Mouse (Mus musculus): Measurements from ENCODE around the gene Fgf12.

Gene Fgf12

DNA sequence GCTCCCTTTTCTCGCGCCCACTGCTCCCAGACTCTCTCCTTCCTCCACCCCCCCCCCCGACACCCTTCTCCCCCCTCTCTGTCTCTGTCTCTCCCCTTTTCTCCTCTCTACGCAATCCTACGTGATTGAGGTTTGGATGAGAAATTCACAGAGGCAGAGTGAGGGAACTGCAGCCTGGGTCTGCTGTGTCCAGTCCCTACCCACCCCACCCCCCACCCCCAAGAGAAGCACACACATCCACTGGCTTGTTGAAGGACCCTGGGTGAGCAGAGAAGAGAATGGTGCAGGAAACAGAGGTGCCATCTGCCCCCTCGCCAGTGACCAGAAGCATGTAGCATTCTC is 305.8 kb downstream of the Fgf12 start:
- no peak for DNase-seq

DNA sequence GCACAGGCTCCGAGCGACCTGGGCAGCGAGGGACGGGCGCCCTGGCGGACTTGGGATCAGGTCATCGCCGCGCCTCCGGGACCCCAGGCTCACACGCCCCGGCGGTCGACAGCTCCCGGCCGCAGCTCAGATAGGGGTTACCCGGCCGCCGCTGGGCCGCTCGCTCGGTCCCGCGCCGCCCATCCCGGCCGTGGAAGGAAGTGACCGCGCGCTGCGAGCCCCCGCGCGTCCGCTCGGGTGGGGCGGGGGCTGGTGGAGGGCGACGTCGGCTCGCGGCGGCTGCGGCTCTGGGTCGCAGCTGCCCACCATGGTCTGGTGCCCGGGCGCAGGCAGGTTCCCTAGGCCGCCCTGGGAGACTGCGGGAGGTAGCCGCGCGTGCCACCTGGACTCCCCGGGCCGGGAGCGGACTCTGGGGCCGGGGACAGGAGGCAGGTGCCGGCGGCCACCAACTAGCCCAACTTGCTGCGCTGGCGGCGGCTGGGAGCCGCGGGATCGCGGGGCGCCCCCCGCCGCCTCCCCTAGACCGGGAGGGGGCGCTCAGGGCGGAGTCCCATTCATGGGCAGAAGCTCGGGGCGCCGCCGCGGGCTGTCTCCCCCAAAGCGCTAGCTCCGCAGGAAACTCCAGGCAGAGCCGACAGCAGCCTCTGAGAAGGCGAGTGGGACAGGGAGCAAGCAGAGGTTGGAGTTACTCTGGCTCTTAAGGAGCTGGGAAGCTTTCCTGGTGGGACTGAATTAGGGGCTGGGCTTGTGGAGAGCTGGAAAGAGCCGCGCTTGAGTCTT is 306.3 kb downstream of the Fgf12 start:
- peak; percentile 14 to 52 for DNase-seq

DNA sequence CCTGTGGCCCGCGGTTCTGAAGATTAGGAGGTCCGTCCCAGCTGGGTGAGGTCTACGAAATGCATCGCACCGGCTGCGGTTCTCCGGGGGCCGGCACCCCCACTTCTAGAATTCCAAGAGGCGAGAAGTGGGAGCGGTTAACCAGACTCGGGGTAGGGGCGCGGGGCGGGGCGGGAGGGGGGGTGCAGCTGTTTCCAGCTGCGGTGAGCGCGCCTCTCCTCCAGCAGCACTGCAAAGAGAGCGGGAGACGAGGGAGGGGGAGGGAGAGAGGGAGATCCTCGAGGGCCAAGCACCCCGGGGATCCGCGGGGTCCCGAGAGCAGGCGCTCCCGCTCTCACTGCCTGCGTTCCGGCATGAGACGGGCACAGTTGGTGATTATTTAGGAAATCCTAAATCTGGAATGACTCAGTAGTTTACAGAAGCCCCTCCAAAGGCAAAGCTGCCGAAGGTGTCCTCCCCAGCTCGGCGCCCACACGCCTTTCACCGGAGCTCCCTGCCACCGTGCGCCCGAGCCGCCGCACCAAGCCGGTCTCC is 307.0 kb downstream of the Fgf12 start:
- DNase-seq = peak in 1 of 2 experiments; percentile 35

DNA sequence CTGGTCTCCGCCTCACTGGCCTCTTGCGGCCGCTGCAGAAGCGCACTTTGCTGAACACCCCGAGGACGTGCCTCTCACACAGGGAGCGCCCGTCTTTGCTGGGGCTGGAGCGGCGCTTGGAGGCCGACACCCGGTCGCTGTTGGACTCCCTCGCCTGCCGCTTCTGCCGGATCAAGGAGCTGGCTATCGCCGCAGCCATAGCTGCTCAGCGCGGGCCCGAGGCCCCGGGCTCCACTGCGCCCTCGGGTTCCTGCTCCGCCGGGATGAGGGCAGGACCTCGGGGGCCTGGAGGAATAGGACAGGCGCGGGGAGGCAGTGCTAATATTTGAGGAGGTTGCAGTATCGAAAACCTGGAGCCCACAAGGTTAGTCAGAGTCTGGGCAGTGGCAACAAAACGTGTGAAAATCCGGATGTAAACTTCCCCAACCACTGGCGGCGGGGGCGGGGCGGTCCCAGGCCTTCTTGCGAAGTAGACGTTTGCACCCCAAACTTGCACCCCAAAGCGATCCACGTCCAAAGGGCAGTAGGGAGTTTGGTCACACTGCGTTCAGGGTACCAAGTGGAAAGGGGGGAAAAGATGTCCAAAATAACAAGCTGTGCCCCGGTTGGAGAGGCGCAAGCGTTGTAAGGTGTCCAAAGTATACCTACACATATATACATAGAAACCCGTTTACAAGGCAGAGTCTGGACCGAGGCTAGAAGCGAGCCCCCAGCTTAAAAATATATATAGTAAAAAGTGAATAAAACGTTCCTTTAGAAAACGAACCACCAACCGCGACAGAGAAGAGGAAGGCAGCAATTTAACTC is 307.7 kb downstream of the Fgf12 start:
- peak; percentile 28 to 65 for DNase-seq

DNA sequence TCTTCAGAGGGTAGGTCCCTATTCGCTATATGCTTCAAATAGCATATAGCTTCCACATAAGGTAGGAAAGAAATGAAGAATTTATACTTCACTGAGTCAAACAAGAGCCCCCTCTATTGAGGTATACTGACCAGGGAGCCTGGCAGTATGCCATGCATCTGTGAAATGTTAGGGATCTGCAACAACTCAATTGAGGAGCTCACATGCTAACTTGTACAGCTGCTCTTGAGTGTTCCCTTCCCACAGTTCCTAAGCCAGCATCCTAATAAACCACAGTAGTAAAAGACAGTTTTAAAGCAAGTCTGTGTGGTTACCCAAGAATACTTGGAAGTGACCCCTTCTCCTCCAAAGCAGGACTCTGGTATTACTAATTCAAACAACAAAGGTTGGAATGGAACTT is 331.3 kb downstream of the Fgf12 start:
- no peak for DNase-seq

DNA sequence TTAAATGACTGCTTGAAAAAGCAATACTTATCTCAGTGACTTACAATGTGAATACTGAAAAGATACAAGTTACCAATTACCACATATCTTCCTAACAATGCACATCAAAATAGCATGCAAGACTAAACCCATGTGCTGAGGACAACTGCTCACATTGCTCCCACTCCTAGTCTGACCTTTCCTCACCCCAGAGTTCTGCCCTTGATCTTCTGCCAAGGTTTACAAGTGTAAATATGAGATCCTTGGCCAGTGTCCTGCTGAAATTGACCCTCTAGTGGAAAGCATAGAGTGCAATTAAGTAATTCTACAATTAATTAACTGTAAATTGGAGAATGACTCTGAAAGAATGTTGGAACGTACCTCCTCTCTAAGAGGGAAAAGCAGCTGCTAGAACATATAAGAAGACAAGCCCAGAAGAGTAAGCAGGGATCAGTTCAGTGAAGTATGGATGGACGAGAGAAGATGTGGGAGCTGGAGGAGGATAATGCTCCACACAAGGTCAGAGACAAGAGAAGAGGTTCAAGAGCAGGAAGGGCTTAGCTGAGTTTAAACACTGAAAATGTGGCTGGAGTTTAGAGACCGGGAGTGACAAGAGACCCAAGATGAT is 333.1 kb downstream of the Fgf12 start:
- peak; percentile 42 to 55 for DNase-seq

DNA sequence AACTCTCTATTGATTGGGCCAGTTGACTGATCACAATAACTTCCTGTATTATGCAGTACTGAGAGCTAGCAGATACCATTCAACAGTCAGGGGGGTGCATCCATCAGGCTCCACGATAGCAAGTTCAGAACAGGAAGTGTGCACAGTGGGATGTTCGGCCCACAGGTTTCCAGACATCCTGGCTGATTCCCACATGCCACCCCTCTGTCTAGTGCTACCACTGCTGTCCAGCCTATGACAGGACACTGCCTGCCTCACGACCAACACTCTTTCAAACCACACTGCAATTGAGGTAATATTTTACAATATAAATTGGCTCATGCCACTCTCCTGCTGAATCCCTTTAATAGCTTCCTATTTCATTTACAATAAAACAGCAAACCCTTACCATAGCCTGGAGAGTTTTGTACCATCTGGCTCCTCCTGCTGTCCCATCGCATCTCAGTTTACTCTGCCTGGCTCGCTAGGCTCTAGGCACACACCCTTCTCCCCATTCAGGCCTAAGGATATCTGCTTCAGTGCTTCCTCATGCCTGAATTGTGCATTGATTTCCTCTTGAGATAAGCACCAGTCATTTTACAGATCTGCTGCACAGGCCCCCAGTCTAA is 341.6 kb downstream of the Fgf12 start:
- no peak for DNase-seq

DNA sequence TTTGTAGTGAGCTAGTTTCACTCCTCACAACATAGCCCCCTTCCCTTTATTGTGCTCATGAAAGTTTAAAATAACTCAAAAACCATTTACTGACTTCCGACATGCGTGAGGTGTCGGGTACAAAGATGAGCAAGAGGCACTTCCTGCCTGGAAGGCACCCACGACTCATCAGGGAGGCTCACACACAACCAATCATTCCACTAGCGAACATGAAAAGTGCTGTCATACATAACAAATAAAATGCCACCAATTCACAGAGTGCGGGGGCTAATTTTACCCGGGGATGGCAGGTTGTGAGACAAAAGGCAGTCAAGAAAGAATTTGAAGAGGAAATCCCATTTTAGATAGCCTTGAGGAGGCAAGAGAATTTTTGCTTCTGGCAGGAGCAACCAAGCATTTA is 344.6 kb downstream of the Fgf12 start:
- DNase-seq = no peak

DNA sequence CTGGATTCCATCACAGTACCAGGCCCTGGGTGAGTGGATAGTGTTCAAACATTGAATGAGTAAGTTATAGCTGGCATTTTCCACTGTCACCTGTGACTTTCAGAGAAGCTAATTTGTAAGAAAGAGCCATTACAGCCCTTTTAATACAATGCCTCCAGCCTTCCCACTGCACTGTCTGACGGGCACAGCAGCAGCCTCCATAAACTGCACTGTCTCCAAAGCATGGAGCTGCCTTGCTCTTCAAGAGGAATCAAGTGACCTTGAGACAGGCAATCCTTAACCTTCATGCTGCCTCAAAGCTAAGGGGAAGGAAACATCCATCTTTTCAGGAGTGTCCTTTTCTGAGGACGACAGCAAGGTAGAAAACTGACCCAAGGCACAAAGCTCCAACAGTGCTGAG is 345.0 kb downstream of the Fgf12 start:
- DNase-seq = no peak

DNA sequence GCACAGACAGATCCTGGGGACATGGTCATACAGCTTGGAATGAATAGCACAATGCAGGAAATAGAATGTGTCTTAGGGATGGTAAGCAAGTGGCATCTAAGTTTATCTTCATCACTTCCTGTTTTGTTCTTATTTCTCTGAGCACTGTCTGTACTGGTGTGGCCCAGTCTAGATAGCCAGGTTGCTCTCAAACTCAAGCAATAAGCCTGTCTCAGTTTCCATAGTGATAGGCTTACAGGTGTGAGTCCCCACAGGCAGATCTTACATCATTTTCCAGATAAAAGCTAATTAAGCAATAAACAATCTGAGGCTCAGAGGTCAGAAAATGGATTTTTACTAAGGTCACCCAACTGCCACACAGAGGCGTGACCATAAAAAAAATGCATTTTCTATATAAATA is 348.7 kb downstream of the Fgf12 start:
- no peak for DNase-seq

DNA sequence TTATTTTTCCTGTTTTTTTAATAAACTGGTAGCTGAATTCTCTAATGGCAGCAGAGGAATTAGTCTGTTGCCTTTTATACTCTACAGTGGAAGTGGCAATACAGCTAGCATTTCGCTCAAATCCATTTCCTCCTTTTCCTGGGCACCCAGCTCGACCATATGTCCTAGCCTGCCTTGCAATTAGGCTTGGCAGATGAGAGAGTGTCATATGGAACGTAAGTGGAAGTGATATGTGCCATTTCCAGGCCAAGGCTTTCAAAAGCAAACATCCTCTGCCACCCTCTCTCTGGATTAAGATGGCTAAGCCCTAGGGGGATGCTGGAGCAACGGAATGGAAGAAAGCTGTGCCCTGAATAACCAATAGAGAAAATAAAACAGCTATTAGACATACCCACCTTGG is 350.2 kb downstream of the Fgf12 start:
- DNase-seq = no peak

DNA sequence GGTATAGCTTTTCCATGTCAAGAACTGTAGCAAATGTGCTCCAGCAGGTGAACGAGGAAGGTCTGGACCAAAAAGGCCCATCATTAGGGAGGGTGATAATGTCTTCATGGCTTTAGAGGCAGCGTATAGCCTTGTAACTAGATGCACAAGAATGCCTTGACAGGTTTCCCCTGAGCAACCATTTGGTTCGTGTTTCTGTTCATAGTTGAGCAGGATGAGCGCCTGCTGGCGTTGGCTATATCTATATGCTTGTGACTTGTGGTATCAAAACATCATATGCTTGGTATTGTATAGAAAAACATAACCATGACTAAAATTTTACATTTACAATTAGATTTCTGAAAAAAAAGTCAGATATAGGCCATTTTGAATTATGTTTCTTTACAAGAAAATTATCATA is 361.6 kb downstream of the Fgf12 start:
- DNase-seq = no peak

DNA sequence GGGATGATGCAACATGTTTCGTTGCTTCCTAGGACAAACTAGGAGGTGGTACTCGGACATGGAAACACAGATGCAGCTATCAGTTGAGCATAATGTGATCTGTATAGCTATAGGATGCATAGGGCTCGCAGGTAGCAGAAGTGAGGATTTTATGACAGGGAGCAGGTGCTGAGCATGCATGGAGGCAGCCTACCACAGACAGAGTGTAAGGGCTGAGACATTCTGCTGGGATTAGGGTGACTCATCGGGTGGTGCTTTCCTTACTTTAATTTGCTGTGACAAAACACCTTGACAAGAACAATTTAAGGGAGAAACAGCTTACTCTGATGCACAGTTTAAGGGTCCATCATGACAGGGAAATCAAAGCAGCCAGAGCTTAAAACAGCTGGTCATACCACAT is 363.8 kb downstream of the Fgf12 start:
- no peak for DNase-seq

DNA sequence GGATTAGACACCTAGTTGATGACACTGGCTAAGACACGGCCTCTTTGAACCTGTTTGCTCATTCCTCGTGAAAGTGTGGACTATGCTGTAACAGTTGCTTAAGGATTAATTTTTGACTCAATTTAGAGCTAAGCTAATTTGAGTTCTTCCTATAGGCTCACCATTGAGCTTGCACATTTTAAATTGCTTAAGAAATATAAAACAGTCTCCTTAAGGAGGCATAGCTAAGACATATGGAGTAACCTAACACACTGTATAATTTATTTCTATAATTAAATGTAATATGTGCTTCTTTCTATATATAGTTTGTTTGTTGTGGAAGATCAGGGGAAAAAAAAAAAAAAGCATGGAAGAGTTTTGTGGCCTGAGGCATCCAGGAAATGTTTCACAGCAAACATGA is 378.1 kb downstream of the Fgf12 start:
- DNase-seq = no peak

DNA sequence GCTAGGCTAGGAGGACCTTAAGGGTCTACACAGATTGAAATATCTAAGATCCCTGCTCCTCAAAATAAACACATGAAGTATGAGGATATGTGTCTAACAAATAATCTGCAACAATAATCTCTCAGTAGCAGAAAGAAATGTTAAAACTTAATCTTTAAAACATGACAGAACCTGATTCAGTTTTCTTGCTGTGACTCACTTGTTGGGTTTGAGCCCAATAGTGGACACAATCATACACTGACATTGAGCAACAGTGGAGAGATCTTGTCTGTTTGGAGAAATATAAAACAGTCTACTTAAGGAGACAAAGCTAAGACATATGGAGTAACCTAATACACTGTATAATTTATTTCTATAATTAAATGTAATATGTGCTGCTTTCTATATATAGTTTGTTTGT is 379.6 kb downstream of the Fgf12 start:
- DNase-seq = no peak

DNA sequence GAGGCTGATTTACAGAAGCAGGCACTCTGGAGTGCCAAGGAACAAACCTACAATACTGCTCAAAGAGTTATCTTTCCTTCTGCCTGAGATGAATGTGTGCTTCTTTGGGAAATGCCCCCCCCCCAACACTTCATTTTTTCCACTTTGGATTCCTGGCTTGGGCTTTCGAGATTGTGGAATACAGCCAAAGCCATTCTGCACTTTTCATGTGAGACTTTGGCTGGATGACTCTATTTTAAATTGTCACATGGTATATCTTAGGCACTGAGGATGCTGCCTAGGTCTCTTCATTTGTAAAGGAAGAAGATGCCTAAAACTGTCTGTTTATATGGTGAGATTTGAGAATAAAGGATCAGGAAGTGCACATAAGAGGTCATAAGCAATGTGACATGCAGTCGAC is 402.2 kb downstream of the Fgf12 start:
- DNase-seq = no peak

DNA sequence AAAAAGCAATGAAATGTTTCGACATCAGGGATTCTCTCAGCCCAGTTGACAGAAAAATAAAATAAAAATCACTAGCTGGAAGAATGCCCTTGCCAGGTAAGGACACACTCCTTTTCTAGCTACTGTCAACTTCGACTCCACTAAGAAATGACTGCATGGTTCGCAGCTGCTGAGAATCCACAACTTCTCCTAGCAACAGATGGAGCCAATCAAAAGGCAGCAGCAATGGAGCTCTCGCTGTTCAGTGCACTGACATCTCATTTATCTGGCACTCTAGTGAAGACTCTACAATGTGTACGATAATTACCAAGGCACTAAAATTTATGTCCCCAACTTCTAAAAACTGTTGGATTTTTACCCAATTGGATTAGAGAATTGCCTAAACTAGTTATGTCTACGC is 407.5 kb downstream of the Fgf12 start:
- DNase-seq = no peak

DNA sequence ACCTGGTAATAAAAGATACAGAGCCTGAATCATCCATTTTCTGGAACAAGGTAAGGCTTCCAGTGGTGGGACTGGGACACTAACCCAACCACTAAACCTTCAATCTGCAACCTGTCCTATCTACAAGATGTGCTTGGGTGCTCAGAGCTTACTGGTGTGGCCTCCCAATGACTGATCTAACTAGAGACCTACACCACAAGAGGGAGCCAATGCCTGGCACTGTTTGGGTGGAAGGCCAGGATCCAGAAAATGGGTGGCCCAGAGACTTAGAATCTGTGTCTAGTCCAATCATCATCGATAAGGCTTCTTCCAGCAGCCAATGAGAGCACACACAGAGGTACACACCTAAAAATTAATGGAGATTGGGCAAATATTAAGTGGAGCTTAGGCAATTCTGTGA is 414.9 kb downstream of the Fgf12 start:
- DNase-seq = no peak

DNA sequence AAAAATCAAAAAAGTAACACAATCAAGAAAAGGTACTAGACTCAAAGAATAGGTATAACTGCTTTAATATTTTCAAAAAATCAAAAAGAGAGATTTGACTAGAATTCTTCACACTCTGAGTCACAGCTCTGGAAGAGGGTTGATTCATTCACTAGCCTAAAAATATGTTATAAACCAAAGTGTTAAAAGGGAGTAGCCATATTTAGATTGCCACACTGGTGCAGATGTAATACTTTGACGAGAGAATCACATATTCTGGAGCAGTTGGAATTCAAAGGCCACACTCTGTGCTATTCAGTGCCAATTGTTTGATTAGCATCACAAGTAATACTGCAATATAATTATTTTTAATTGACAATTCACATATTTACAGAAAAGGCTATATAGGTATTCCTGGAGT is 416.2 kb downstream of the Fgf12 start:
- DNase-seq = no peak

DNA sequence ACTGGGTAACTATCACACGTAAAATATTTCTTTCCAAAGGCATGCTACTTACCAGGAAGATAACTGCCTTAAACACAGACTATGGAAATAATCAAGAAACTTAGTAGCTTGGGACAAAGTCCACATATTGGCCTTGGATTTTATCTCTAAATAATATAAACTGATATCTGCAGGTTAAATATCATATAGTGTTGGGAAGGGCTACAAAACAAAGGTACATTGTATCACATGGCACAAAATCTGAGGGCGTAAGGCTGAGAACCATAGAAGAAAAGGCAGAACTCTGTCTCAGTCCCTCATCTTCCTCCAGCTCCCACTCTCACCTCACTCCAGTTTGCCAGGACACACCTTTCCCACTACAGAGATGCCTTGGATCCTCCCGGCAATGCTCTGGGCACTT is 417.8 kb downstream of the Fgf12 start:
- DNase-seq = no peak

DNA sequence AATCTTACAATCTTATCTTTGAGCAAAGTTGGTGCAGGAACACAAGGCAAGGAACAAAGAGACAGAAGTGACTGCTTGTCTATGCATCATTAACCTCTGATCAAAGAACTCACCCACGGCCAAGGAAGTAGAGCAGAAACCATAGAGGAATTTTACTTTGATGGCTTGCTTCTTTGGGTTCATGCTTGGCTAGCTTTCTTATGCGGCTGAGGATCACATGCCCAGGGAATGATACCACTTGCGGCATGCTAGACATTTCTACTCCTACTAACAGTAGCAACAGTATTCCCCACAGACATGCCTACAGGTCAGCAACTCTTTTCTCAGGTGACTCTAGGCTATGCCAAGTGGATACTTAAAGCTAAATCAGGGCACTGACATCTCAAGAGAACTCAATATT is 429.3 kb downstream of the Fgf12 start:
- DNase-seq = no peak

DNA sequence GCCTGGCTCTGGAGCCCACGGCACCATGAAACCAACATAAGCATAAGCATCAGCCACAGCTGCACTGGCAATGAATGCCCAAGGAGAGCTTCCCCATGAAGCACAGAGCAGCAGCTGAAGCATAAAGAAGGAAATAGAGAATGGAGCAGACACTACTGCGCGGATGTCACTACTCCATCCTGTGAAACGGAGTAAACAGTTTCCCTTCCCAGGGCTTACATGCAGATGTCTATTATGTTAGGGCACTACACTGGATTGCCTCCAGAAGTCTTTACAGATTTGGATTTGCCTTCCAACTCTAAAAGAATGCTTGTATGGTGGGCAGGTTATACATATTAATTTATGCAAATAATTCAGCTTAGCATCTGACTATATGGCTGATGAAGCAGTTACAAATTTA is 441.2 kb downstream of the Fgf12 start:
- DNase-seq = no peak

DNA sequence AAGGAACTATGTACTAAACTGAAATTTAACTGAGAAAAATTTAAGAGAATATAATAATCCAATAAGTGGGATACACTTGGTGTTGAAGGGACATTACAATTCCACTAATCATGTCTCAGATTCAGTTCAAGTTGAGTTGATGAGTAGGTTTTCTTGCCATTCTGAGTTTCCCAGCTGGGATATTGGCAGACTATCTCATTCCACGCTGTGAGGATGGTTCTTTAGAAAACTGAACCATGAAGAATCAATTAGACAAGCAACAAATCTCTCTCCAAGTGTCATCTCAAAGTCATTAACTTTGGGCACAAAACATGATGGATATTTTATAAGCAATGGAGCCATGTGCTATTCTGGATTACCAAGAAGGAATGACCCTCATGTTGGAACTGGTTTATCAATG is 449.0 kb downstream of the Fgf12 start:
- no peak for DNase-seq

Data from lung, postnatal 4 days (tissue).